Comparison of ENCODE assay signal across 24 mouse cellular contexts in genomic region chr17:86757621-86758020, GRCm38 (mm10). TPM values are rescaled to one million over a fixed set of nuclear protein-coding genes. Genes with fewer than 3 reads are reported as not detected.
DNase-seq lines count a peak whose midpoint lies in the region; ATAC-seq and TF ChIP-seq lines count a peak whose summit lies in the region.
"Had no signal": no experiment of that assay in that cellular context is flagged by ENCODE, and none has a peak within 500 bp of the region (broad histone marks: within the 10 kb centered on the region; RNA-seq: fewer than 3 reads in every experiment).

No protein-coding gene starts in this region.

- ATAC-seq in heart, postnatal 0 days (ENCODE audit: insufficient read depth, low read depth): no peak
- no peak for ATAC-seq in liver, embryonic 15.5 days (ENCODE audit: insufficient read depth)
- ATAC-seq in liver, embryonic 12.5 days: no peak
- no peak for ATAC-seq in lung, postnatal 0 days
- ATAC-seq: forebrain, embryonic 16.5 days; intestine, embryonic 16.5 days; midbrain, embryonic 16.5 days had no signal

- 0 out of 2 replicates have a peak overlapping the region, but pooled peaks have one; percentile 16 for H3K4me2 ChIP-seq in heart, postnatal 0 days (ENCODE audit: low read depth, low read length)
- H3K4me2 ChIP-seq in liver, embryonic 15.5 days: peak overlapping the region; percentile 9; the same call in 1 of the 2 replicates
- no peak overlapping the region for H3K4me2 ChIP-seq in liver, embryonic 12.5 days
- H3K4me2 ChIP-seq in lung, postnatal 0 days (replicated peaks; ENCODE audit: low read depth, low read length): peak overlapping the region; percentile 46
- H3K4me2 ChIP-seq: heart, embryonic 15.5 days; hindbrain, embryonic 13.5 days; lung, embryonic 14.5 days; midbrain, embryonic 11.5 days had no signal

- no peak for TF ChIP-seq CTCF in heart, postnatal 0 days (IDR thresholded peaks at IDR 0.05; ENCODE audit: low read depth)
- no peak for TF ChIP-seq CTCF in lung, postnatal 0 days (IDR thresholded peaks at IDR 0.05)

- H3K4me1 ChIP-seq in heart, postnatal 0 days (ENCODE audit: control insufficient read depth, insufficient read depth): peaks cover 18% of the 10 kb centered on the region
- peaks cover 26% of the 10 kb centered on the region for H3K4me1 ChIP-seq in liver, embryonic 15.5 days (replicated peaks)
- peaks cover 12% of the 10 kb centered on the region for H3K4me1 ChIP-seq in liver, embryonic 12.5 days
- H3K4me1 ChIP-seq in lung, postnatal 0 days (ENCODE audit: insufficient read depth, low read depth, low read length): peaks cover 12% of the 10 kb centered on the region; the same call in 1 of the 2 replicates

- H3K27me3 ChIP-seq in heart, postnatal 0 days (ENCODE audit: control insufficient read depth, insufficient read depth, low read length): no peaks in the 10 kb centered on the region
- peaks cover 53% of the 10 kb centered on the region for H3K27me3 ChIP-seq in liver, embryonic 15.5 days
- H3K27me3 ChIP-seq in liver, embryonic 12.5 days (replicated peaks): peaks cover 62% of the 10 kb centered on the region
- peaks cover 6% of the 10 kb centered on the region; the same call in 1 of the 2 replicates for H3K27me3 ChIP-seq in lung, postnatal 0 days (replicated peaks; ENCODE audit: insufficient read depth, low read length)

- DNase-seq in heart, postnatal 0 days (ENCODE audit: low spot score): no peak
- DNase-seq in heart, postnatal 10 days: no peak
- peak; percentile 46 for DNase-seq in lung, postnatal 0 days (ENCODE audit: low spot score)
- DNase-seq in lung, postnatal 36 days: no peak
- no peak for DNase-seq in neural tube, embryonic 10.5 days (ENCODE audit: extremely low spot score, low spot score)
- DNase-seq: adrenal gland, postnatal 25 days; cerebellum, adult 18-20 months; cerebellum, postnatal 10 days; heart, postnatal 4 days; kidney, adult 8-10 months; kidney, postnatal 10 days; lung, embryonic 14.5 days had no signal

- no peaks in the 10 kb centered on the region for H3K36me3 ChIP-seq in heart, postnatal 0 days (replicated peaks; ENCODE audit: control insufficient read depth, insufficient read depth, low read length)
- H3K36me3 ChIP-seq in liver, embryonic 15.5 days (replicated peaks): no peaks in the 10 kb centered on the region
- no peaks in the 10 kb centered on the region for H3K36me3 ChIP-seq in liver, embryonic 12.5 days
- H3K36me3 ChIP-seq in lung, postnatal 0 days (ENCODE audit: insufficient read depth, low read length): no peaks in the 10 kb centered on the region
- H3K36me3 ChIP-seq: heart, embryonic 10.5 days; heart, embryonic 15.5 days; hindbrain, embryonic 13.5 days had no signal

- H3K9me3 ChIP-seq in heart, postnatal 0 days (replicated peaks; ENCODE audit: control insufficient read depth, low read length): no peaks in the 10 kb centered on the region
- no peaks in the 10 kb centered on the region for H3K9me3 ChIP-seq in liver, embryonic 15.5 days (replicated peaks)
- no peaks in the 10 kb centered on the region for H3K9me3 ChIP-seq in liver, embryonic 12.5 days (replicated peaks)
- H3K9me3 ChIP-seq in lung, postnatal 0 days (ENCODE audit: low read length): no peaks in the 10 kb centered on the region
- H3K9me3 ChIP-seq: heart, embryonic 10.5 days; heart, embryonic 15.5 days; hindbrain, embryonic 13.5 days had no signal

- no peak overlapping the region for H3K27ac ChIP-seq in heart, postnatal 0 days (ENCODE audit: low read depth)
- no peak overlapping the region for H3K27ac ChIP-seq in liver, embryonic 15.5 days (replicated peaks)
- H3K27ac ChIP-seq in liver, embryonic 12.5 days: no peak overlapping the region
- peak overlapping the region; percentile 38; the same call in 1 of the 2 replicates for H3K27ac ChIP-seq in lung, postnatal 0 days (ENCODE audit: low read length)
- H3K27ac ChIP-seq: heart, embryonic 10.5 days; heart, embryonic 15.5 days; hindbrain, embryonic 13.5 days had no signal

- no peak overlapping the region for H3K9ac ChIP-seq in heart, postnatal 0 days (replicated peaks; ENCODE audit: low read depth, low read length)
- no peak overlapping the region for H3K9ac ChIP-seq in liver, embryonic 15.5 days
- H3K9ac ChIP-seq in liver, embryonic 12.5 days: no peak overlapping the region
- 0 out of 2 replicates have a peak overlapping the region, but pooled peaks have one; percentile 12 for H3K9ac ChIP-seq in lung, postnatal 0 days (replicated peaks; ENCODE audit: low read depth)
- H3K9ac ChIP-seq: heart, embryonic 15.5 days; hindbrain, embryonic 13.5 days; lung, embryonic 14.5 days had no signal

- WGBS in heart, postnatal 0 days: 48% methylated on average over 2 of the region's 2 CpGs
- WGBS in liver, embryonic 15.5 days (ENCODE audit: insufficient replicate concordance): 23% methylated on average over 2 of the region's 2 CpGs
- 44% methylated on average over 2 of the region's 2 CpGs for WGBS in liver, embryonic 12.5 days (ENCODE audit: insufficient replicate concordance)
- WGBS in lung, postnatal 0 days: 30% methylated on average over 2 of the region's 2 CpGs

- no peak for TF ChIP-seq EP300 in heart, postnatal 0 days (IDR thresholded peaks at IDR 0.05; ENCODE audit: low read depth)
- 0 out of 2 replicates have a peak, but pooled peaks have one; percentile 29 for TF ChIP-seq EP300 in lung, postnatal 0 days (IDR thresholded peaks at IDR 0.05)

- no peak overlapping the region for H3K4me3 ChIP-seq in heart, postnatal 0 days (ENCODE audit: low read depth, low read length)
- H3K4me3 ChIP-seq in liver, embryonic 15.5 days (replicated peaks): no peak overlapping the region
- no peak overlapping the region for H3K4me3 ChIP-seq in liver, embryonic 12.5 days
- H3K4me3 ChIP-seq in lung, postnatal 0 days (ENCODE audit: low read depth, low read length): peak overlapping the region; percentile 66; the same call in 1 of the 2 replicates
- H3K4me3 ChIP-seq: erythroblast, embryonic 14.5 days; heart, embryonic 10.5 days; heart, embryonic 15.5 days; hindbrain, embryonic 13.5 days; myocyte had no signal

- intact Hi-C loops in heart, postnatal 10 days (cut with DNase I): loop anchor here (2.0 to 10.0 kb wide), 3 partner anchors 25 to 260 kb away; no protein-coding TSS in a partner anchor

RNA-seq across cellular contexts. Expression of gene Epas1, which starts 4.1 kb away (rescaled TPM):
- total RNA-seq in heart, postnatal 0 days (2014; rRNA removed; ENCODE audit: low replicate concordance): 28.7 and 38.3 TPM in 2 replicates
- polyA plus RNA-seq in heart, postnatal 0 days (2015; fragmentation: Nextera tagmentation; extraction: Ambion mirVana): 9.1 and 9.2 TPM in 2 replicates
- 100 to 1,000 TPM; 222 to 225 TPM for total RNA-seq in heart, postnatal 10 days (2021)
- 2.6 and 2.8 TPM in 2 replicates for polyA plus RNA-seq in liver, embryonic 15.5 days (2015; fragmentation: Nextera tagmentation; extraction: Ambion mirVana)
- polyA plus RNA-seq in liver, embryonic 12.5 days (2016; fragmentation: Nextera tagmentation; extraction: Ambion mirVana): 1.3 and 1.9 TPM in 2 replicates
- 89.8 and 98.3 TPM in 2 replicates for polyA plus RNA-seq in lung, postnatal 0 days (2015; fragmentation: Nextera tagmentation; extraction: Ambion mirVana)
- total RNA-seq: MEL had no signal
